Mouse (Mus musculus) heart, adult 2 months (tissue): ENCODE measurements around the gene Daglb.

Experiments used
- CTCF ChIP-seq: fragments of 200-600 bp; IDR thresholded peaks from 2 replicates; pipeline ENCODE4 v1.8.1; 2022; ENCODE audit warnings: antibody characterized with exemption, mild to moderate bottlenecking, moderate library complexity
- EP300 ChIP-seq: fragments of 200-500 bp; IDR thresholded peaks from 2 replicates; pipeline ENCODE4 v1.6.1; 2011; ENCODE audit warnings: low read depth, low read length, control low read depth; ENCODE audit not compliant: insufficient read depth

- TF ChIP-seq CTCF (no peak), EP300 (no peak)
These were observed 53.1 kb downstream of the Daglb start for GRCm38 (mm10) chr5:143517436-143517835.
